Mouse (Mus musculus) hindbrain, embryonic 12.5 days (tissue): ENCODE measurements around the gene Fyco1. TPM values are rescaled to one million over a fixed set of nuclear protein-coding genes. Genes with fewer than 3 reads are reported as not detected.
"Not testable (repeated sequence)": the region's sequence is repeated elsewhere in the genome, so short reads cannot be mapped to it uniquely, and the experiment has no call there.

Experiments used
- ATAC-seq: fragments of 200-750 bp; cut with Nextera tagmentation; 2 replicates; pipeline ENCODE4 v1.8.0; 2017; ENCODE audit warnings: moderate TSS enrichment; ENCODE audit not compliant: low FRiP score
- H3K27ac ChIP-seq: fragments of 300-500 bp; sonication (generic); 2 replicates; pipeline ENCODE4 v1.5.1; 2016; ENCODE audit warnings: mild to moderate bottlenecking
- H3K27me3 ChIP-seq: fragments of 300-500 bp; sonication (generic); 2 replicates; pipeline ENCODE4 v1.6.1; 2016; ENCODE audit warnings: mild to moderate bottlenecking
- H3K36me3 ChIP-seq: fragments of 300-500 bp; sonication (generic); 2 replicates; pipeline ENCODE4 v1.6.1; 2016; ENCODE audit warnings: mild to moderate bottlenecking
- H3K4me1 ChIP-seq: fragments of 300-500 bp; sonication (generic); 2 replicates; pipeline ENCODE4 v1.6.1; 2016
- H3K4me2 ChIP-seq: fragments of 300-500 bp; sonication (generic); replicated peaks from 2 replicates; pipeline ENCODE4 v1.6.1; 2016; ENCODE audit warnings: mild to moderate bottlenecking
- H3K4me3 ChIP-seq: fragments of 300-500 bp; sonication (generic); 2 replicates; pipeline ENCODE4 v1.5.1; 2016; ENCODE audit warnings: mild to moderate bottlenecking
- H3K9ac ChIP-seq: fragments of 300-500 bp; sonication (generic); 2 replicates; pipeline ENCODE4 v1.6.1; 2016; ENCODE audit warnings: mild to moderate bottlenecking, moderate library complexity
- H3K9me3 ChIP-seq: fragments of 300-500 bp; sonication (generic); replicated peaks from 2 replicates; pipeline ENCODE4 v1.6.1; 2016; ENCODE audit warnings: mild to moderate bottlenecking
- WGBS: fragments of 180-500 bp; shearing (Covaris S2); methylation state at CpG from one replicate; pipeline ENCODE4 v1.1.7; 2016; 5-methylcytosine and 5-hydroxymethylcytosine counted together
- polyA plus RNA-seq: library from polyadenylated mRNA; unstranded; fragments of >200 nt; fragmentation: Nextera tagmentation; extraction: Ambion mirVana; gene quantifications from 2 replicates; pipeline ENCODE4 v1.2.1, GENCODE M21; 2016

Fyco1 gene
- polyA plus RNA-seq, 1 experiment from 2014 or later: 12.2 TPM

GRCm38 (mm10) chr9:123762886-123763285, 88.8 kb downstream of the Fyco1 start:
- Histone ChIP-seq H3K9me3 (no peaks in the 10 kb centered on the region), H3K4me1 (no peaks in the 10 kb centered on the region), H3K36me3 (no peaks in the 10 kb centered on the region), H3K4me2 (no peak overlapping the region), H3K27ac (no peak overlapping the region), H3K4me3 (no peak overlapping the region), H3K27me3 (no peaks in the 10 kb centered on the region), H3K9ac (no peak overlapping the region)
- ATAC-seq: no peak
- 87% methylated on average over 4 of the region's 4 CpGs for WGBS

GRCm38 (mm10) chr9:123760806-123761205, 90.9 kb downstream of the Fyco1 start:
- ATAC-seq: no peak
- Histone ChIP-seq H3K36me3 (no peaks in the 10 kb centered on the region), H3K27me3 (no peaks in the 10 kb centered on the region), H3K4me3 (no peak overlapping the region), H3K27ac (no peak overlapping the region), H3K9ac (no peak overlapping the region), H3K4me1 (no peaks in the 10 kb centered on the region), H3K4me2 (no peak overlapping the region), H3K9me3 (no peaks in the 10 kb centered on the region)
- 88% methylated on average over 3 of the region's 3 CpGs for WGBS

GRCm38 (mm10) chr9:123758645-123759044, 93.1 kb downstream of the Fyco1 start:
- Histone ChIP-seq H3K4me3 (no peak overlapping the region), H3K27me3 (no peaks in the 10 kb centered on the region), H3K27ac (no peak overlapping the region), H3K4me2 (no peak overlapping the region), H3K36me3 (no peaks in the 10 kb centered on the region), H3K4me1 (no peaks in the 10 kb centered on the region), H3K9me3 (no peaks in the 10 kb centered on the region), H3K9ac (no peak overlapping the region)
- WGBS: 83% methylated on average over 4 of the region's 4 CpGs
- ATAC-seq: no peak

GRCm38 (mm10) chr9:123758156-123758555, 93.5 kb downstream of the Fyco1 start:
- no peak for ATAC-seq
- H3K36me3 ChIP-seq: no peaks in the 10 kb centered on the region
- H3K4me2 ChIP-seq: no peak overlapping the region
- H3K4me3 ChIP-seq: no peak overlapping the region
- WGBS: 81% methylated on average over 1 of the region's 1 CpGs
- H3K9ac ChIP-seq: no peak overlapping the region
- no peaks in the 10 kb centered on the region for H3K27me3 ChIP-seq
- no peak overlapping the region for H3K27ac ChIP-seq
- H3K4me1 ChIP-seq: no peaks in the 10 kb centered on the region
- H3K9me3 ChIP-seq: no peaks in the 10 kb centered on the region

- Histone ChIP-seq H3K4me3 (no peak overlapping the region), H3K4me2 (no peak overlapping the region), H3K9me3 (no peaks in the 10 kb centered on the region), H3K9ac (no peak overlapping the region), H3K36me3 (no peaks in the 10 kb centered on the region), H3K27me3 (no peaks in the 10 kb centered on the region), H3K4me1 (no peaks in the 10 kb centered on the region), H3K27ac (no peak overlapping the region)
- whole genome bisulfite sequencing: 66% methylated on average over 2 of the region's 2 CpGs
- ATAC-seq: no peak
These were observed 94.4 kb downstream of the Fyco1 start for GRCm38 (mm10) chr9:123757326-123757725.

- WGBS: 83% methylated on average over 3 of the region's 3 CpGs
- Histone ChIP-seq H3K4me1 (no peaks in the 10 kb centered on the region), H3K9me3 (no peaks in the 10 kb centered on the region), H3K27ac (no peak overlapping the region), H3K27me3 (no peaks in the 10 kb centered on the region), H3K4me2 (no peak overlapping the region), H3K4me3 (no peak overlapping the region), H3K9ac (no peak overlapping the region), H3K36me3 (no peaks in the 10 kb centered on the region)
- ATAC-seq: no peak
These were observed 94.9 kb downstream of the Fyco1 start for GRCm38 (mm10) chr9:123756752-123757151.

- no peak overlapping the region for H3K4me3 ChIP-seq
- no peaks in the 10 kb centered on the region for H3K27me3 ChIP-seq
- no peak overlapping the region for H3K27ac ChIP-seq
- no peaks in the 10 kb centered on the region for H3K36me3 ChIP-seq
- no peak for ATAC-seq
- WGBS: 90% methylated on average over 4 of the region's 4 CpGs
- H3K4me1 ChIP-seq: no peaks in the 10 kb centered on the region
- no peak overlapping the region for H3K9ac ChIP-seq
- no peaks in the 10 kb centered on the region for H3K9me3 ChIP-seq
- no peak overlapping the region for H3K4me2 ChIP-seq
These were observed 97.4 kb downstream of the Fyco1 start for GRCm38 (mm10) chr9:123754333-123754732.

- not testable (repeated sequence) for H3K9ac ChIP-seq, H3K27ac ChIP-seq
These were observed 102.0 kb downstream of the Fyco1 start for GRCm38 (mm10) chr9:123749687-123750086.

GRCm38 (mm10) chr9:123740799-123741198, 110.9 kb downstream of the Fyco1 start:
- H3K9ac ChIP-seq: no peak overlapping the region
- H3K9me3 ChIP-seq: no peaks in the 10 kb centered on the region
- H3K4me2 ChIP-seq: no peak overlapping the region
- H3K27me3 ChIP-seq: no peaks in the 10 kb centered on the region
- no peak for ATAC-seq
- no peak overlapping the region for H3K4me3 ChIP-seq
- WGBS: 85% methylated on average over 4 of the region's 4 CpGs
- H3K4me1 ChIP-seq: no peaks in the 10 kb centered on the region
- H3K36me3 ChIP-seq: no peaks in the 10 kb centered on the region
- H3K27ac ChIP-seq: no peak overlapping the region

More at GRCm38 (mm10) chr9:123749687-123750086, 102.0 kb downstream of the Fyco1 start:
- not testable (repeated sequence) for H3K4me3 ChIP-seq, H3K27me3 ChIP-seq, H3K9me3 ChIP-seq, ATAC-seq, H3K36me3 ChIP-seq, H3K4me1 ChIP-seq, H3K4me2 ChIP-seq
- 92% methylated on average over 8 of the region's 8 CpGs for WGBS

Other genes starting within 250 kb of the Fyco1 start
- gene Slc6a20b, start 219.3 kb downstream of the Fyco1 start, polyA plus RNA-seq: 0.27 and 0.38 TPM in 2 replicates
- 0.25 and 0.29 TPM in 2 replicates for gene Ccr9, start 173.5 kb downstream of the Fyco1 start, polyA plus RNA-seq
- 1.5 and 1.6 TPM in 2 replicates for gene Slc6a20a, start 173.0 kb downstream of the Fyco1 start, polyA plus RNA-seq
- gene Lztfl1, start 134.2 kb downstream of the Fyco1 start, polyA plus RNA-seq: 53.2 and 57.4 TPM in 2 replicates
- gene Cxcr6, start 45.4 kb downstream of the Fyco1 start, polyA plus RNA-seq: 0.22 and 0.23 TPM in 2 replicates
- 0.04 TPM in 1 of 2 replicates, not detected in the other for gene Xcr1, start 10.1 kb upstream of the Fyco1 start, polyA plus RNA-seq
- 0.99 and 1.1 TPM in 2 replicates for gene Ccr1, start 116.8 kb upstream of the Fyco1 start, polyA plus RNA-seq
- not detected in 2 replicates for gene Ccr1l1, start 126.5 kb upstream of the Fyco1 start, polyA plus RNA-seq
- gene Ccr3, start 170.1 kb upstream of the Fyco1 start, polyA plus RNA-seq: not detected in 2 replicates